Mouse (Mus musculus): ENCODE data around the gene Vwa2.

The Vwa2 gene

GRCm38 (mm10) chr19:56946727-56947126, 72.7 kb downstream of the Vwa2 start:
- DNase-seq (ENCODE audit: inconsistent age in 2 of 2, low spot score in 1 of 2) = no peak

GRCm38 (mm10) chr19:56947971-56948610, 74.0 kb downstream of the Vwa2 start:
- DNase-seq (ENCODE audit: inconsistent age in 2 of 2, low spot score in 1 of 2) = no peak

DNA sequence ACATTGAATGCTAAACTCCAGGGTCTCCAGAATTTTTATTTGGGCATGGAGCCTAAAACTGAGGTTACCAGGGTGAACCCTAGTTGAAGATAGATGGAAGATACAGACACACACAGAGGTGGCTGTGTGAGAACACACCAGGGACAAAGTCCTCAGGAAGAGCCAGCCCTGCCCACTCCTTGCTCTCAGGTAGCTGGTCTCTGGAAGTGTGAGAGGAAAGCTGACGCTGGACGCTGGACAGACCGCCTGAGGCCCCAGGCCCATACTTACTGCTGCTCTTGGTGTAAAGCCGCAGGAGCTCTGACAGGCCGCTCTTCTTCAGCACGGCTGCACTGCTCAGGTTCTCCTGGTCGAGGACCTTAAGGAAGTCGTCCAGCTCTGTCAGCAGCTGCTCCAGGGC, 75.8 kb downstream of the Vwa2 start:
- no peak for DNase-seq (ENCODE audit: inconsistent age in 2 of 2, low spot score in 1 of 2)

DNA sequence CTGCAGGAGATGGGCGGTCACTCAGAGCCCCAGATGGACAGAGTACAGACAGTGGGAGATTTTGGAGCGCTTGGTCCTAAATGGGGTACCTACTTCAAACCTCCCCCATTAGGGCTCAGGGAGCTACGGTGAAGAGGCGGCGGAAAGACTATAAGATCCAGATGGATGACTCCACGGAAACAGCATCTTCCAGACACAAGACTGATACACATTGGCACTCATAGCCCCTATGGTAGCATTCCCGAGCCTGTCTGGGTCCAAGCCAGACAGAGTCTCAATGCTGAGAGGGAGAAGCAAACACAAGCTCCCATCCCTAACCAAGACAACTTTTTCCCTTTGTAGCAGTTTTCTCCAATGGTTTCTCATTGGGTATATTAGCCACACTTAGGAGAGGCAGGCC, 76.8 kb downstream of the Vwa2 start:
- DNase-seq (ENCODE audit: inconsistent age in 2 of 2, low spot score in 1 of 2) = no peak

DNA sequence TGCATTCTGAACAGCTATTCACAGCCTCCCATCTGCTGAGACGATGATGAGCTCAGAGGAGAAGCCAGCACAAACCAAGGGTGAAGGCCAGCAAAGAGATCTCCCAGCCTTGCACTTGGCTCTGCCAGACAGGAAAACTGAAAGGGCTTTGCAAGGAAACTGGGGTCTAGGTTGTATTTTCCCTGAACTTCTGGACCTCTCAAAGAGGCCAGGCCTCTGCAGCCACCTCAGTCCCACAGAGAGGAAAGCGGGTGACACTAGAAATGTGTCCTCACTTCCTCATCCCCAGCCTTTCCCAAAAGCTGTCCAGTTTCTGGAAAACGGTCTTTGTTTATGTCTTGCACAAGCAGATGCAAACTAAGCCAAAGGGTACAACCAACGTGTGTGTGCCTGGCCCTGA, 79.8 kb downstream of the Vwa2 start:
- DNase-seq (ENCODE audit: inconsistent age in 2 of 2, low spot score in 1 of 2) = peak in 1 of 2 experiments; percentile 68

GRCm38 (mm10) chr19:56954857-56955256, 80.8 kb downstream of the Vwa2 start:
- no peak for DNase-seq (ENCODE audit: inconsistent age in 2 of 2, low spot score in 1 of 2)

- DNase-seq (ENCODE audit: inconsistent age in 2 of 2, low spot score in 1 of 2) = peak; percentile 48 to 68
Observed at GRCm38 (mm10) chr19:56955568-56956513, 81.8 kb downstream of the Vwa2 start.

- no peak for DNase-seq (ENCODE audit: inconsistent age in 2 of 2, low spot score in 1 of 2)
Observed at GRCm38 (mm10) chr19:56958011-56958410, 84.0 kb downstream of the Vwa2 start.

DNA sequence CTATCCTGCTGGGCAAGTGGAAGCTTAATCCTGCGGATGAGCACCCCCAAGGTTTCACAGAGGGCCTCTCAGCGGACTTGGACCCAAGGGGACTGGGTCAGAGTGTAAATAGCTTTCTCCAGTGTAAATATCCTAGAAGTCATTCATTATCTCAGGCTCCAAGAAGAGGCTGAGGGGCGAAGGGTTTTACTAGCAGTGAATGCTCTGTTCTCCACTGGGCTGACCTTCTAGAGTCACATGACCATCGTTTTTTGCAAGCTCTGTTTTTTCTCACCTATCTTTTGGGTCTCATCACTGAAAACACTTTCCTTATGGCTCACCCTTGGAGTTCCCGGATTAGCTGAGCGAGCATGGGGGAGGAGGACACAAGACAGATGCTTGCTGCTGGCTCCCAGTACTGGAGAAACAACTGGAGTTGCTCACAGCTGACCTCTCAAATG, 84.6 kb downstream of the Vwa2 start:
- DNase-seq (ENCODE audit: inconsistent age in 2 of 2, low spot score in 1 of 2) = peak in 1 of 2 experiments; percentile 72

DNA sequence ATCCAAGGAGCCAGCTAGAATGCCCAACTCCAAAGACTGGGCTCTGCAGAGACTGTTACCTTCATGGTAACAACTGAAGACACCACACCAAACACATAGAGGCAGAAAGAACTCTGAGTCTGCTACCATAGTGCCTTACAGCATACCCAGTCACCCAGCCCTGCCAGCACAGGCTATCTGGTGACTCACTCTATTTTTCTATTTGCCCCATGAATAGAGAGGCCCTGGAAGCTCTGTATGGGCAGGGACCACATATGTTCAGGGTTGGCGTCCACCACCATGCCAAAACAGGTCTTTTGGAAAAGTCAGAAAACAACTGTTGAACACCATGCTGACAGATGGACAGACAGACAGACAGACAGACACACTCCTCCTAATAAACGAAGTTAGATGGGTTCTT, 85.0 kb downstream of the Vwa2 start:
- DNase-seq (ENCODE audit: inconsistent age in 2 of 2, low spot score in 1 of 2) = peak in 1 of 2 experiments; percentile 73

- DNase-seq (ENCODE audit: inconsistent age in 2 of 2, low spot score in 1 of 2) = no peak
Observed at GRCm38 (mm10) chr19:56959601-56960000, 85.6 kb downstream of the Vwa2 start.

All from adrenal gland, adult (tissue).